Mouse (Mus musculus): ENCODE results near the gene Lrrn4cl. TPM values are rescaled to one million over a fixed set of nuclear protein-coding genes. Genes with fewer than 3 reads are reported as not detected.
"Not testable (repeated sequence)": the region's sequence is repeated elsewhere in the genome, so short reads cannot be mapped to it uniquely, and the experiment has no call there.

Gene Lrrn4cl
- total RNA-seq (2021) = 10 to 100 TPM in 1 of 2 experiments, 1 to 10 TPM in 1; 7.8 to 11.0 TPM
- long read RNA-seq, experiment 1, partial matches to known transcripts = 0 of 5 reads
- long read RNA-seq, experiment 1, other reads (novel, unspliced or antisense) = 0 of 5 reads
- long read RNA-seq, experiment 2, partial matches to known transcripts = 0 of 4 reads
- long read RNA-seq, experiment 2, other reads (novel, unspliced or antisense) = 0 of 4 reads

- peak; percentile 71 for DNase-seq
- intact Hi-C loops (cut with DNase I; ENCODE audit: low total_unique reads) = no loop called here
Observed at GRCm38 (mm10) chr19:8850402-8850901, at the start of gene Lrrn4cl. Gene Lrrn4cl (plus strand): TSS chr19:8850768.

- DNase-seq = peak; percentile 92
- intact Hi-C loops (cut with DNase I; ENCODE audit: low total_unique reads) = no loop called here
Observed at GRCm38 (mm10) chr19:8802130-8802821, 48.3 kb upstream of the Lrrn4cl start, which contains the start of gene Zbtb3. Gene Zbtb3 (plus strand): TSS chr19:8802555.

DNA sequence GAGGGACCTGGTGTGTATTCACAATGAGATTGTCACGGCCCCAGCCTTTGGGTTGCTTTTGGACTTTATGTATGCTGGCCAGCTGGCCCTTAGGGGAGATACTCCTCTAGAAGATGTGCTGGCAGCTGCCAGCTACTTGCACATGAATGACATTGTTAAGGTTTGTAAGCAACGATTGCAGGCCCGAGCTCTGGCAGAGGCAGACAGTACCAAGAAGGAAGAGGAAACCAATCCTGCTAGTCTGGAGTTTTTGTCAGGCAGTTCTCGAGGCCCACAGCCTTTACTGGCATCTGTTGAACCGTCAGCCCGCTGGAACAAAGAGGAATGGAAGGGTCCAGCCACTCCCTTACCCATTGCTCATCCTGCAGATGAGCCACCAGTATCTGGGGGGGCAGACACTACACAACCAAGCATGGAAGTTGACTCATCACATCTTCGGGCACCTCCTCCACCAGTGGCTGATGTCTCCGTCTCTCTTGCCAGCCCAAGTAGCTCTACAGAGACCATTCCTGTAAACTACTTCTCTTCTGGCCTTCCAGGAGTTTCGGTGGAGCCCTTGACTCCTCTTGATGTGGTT is 47.3 kb upstream of the Lrrn4cl start:
- no peak for DNase-seq
- intact Hi-C loops (cut with DNase I; ENCODE audit: low total_unique reads) = no loop called here

GRCm38 (mm10) chr19:8803879-8804660 is 46.5 kb upstream of the Lrrn4cl start:
- intact Hi-C loops (cut with DNase I; ENCODE audit: low total_unique reads) = no loop called here
- DNase-seq = no peak

DNA sequence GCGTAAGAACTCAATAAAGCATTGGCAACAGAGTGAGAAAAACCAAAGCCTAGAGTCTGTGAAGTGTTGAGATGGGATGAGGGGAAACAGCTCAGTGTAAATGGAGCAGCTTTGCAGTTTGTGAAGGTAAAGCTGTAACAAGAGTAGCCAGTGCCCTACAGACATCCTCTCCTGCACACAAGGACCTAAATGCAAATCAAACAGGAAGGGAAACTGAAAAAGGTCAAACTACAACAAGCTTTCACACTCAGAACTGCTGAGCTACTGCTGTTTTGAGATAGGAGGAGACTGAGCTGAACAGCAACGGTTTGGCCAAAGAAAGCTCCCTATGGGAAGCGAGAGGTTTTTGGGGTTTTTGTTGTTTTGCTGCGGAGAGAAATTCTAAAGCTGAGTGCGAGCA is 43.8 kb upstream of the Lrrn4cl start:
- intact Hi-C loops (cut with DNase I; ENCODE audit: low total_unique reads) = no loop called here
- DNase-seq = no peak

DNA sequence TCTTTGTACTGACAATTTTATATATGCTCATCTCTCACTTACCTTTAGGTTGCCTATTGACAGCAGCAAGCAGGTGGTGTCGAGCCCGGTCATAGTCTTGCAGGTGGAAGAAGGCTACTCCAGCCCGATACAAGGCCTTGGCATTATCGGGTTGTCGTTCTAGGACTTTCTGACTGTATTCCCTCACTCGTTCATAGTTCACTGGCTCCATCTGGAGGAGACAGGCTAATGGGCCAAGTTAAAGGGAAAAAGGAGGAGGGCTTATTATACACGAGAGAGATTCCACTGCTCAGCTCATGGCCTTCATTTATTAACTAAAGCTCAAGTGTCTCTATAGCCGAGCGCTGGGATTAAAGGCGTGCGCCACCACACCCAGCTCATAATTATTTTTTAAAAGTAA is 34.8 kb upstream of the Lrrn4cl start:
- no peak for DNase-seq
- intact Hi-C loops (cut with DNase I; ENCODE audit: low total_unique reads) = no loop called here

- no peak for DNase-seq
- intact Hi-C loops (cut with DNase I; ENCODE audit: low total_unique reads) = no loop called here
Observed at GRCm38 (mm10) chr19:8817001-8817400, 33.6 kb upstream of the Lrrn4cl start.

DNA sequence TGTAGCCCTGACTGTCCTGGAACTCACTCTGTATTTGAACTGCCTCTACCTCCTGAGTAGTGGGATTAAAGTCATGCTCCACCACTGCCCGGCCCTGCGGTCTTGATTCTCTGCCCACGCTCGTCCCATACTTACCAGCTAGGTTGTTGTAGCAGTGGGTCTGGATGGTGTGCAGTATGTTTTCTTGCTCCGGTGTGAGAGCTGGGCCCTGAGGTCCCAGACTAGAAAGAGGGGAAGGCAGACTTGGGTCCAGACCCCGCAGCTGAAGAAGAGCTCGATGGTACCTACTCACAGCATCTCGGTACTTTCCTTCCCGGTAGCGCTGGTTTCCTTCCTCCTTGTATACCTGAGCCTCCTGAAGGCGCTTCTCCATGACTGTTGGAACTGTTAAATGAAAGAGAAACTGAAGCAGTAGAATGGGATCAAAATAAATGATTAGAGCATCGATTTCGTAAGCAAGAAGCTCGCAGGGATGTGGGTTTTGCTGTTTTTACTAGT is 32.2 kb upstream of the Lrrn4cl start:
- intact Hi-C loops (cut with DNase I; ENCODE audit: low total_unique reads) = no loop called here
- no peak for DNase-seq

- peak; percentile 97 for DNase-seq
- intact Hi-C loops (cut with DNase I; ENCODE audit: low total_unique reads) = no loop called here
Observed at GRCm38 (mm10) chr19:8818801-8819595, 31.6 kb upstream of the Lrrn4cl start, which contains the start of gene Ttc9c. Gene Ttc9c (minus strand): TSS chr19:8819333.

- DNase-seq = peak; percentile 99
- intact Hi-C loops (cut with DNase I; ENCODE audit: low total_unique reads) = no loop called here
Observed at GRCm38 (mm10) chr19:8819596-8820423, 30.8 kb upstream of the Lrrn4cl start, which contains the start of gene Hnrnpul2. Gene Hnrnpul2 (plus strand): TSS chr19:8820010.

DNA sequence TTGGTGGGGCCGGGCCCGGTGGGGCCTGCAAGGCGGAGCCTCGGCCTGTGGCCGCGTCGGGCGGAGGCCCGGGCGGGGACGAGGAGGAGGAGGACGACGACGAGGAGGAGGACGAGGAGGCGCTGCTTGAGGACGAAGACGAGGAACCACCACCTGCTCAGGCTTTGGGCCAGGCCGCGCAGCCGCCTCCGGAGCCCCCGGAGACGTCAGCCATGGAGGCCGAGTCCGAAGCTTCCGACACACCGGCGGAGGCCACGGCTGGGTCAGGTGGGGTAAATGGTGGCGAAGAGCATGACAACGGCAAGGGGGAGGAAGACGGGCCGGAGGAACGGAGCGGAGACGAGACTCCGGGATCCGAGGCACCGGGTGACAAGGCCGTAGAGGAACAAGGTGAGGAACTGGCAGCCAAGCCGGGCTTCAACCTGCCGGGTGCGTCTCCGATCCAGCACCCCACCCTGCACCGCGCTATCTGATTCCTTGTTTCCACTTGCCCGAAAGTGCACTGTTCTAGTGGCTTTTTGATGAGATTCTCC is 30.1 kb upstream of the Lrrn4cl start:
- DNase-seq = no peak
- intact Hi-C loops (cut with DNase I; ENCODE audit: low total_unique reads) = no loop called here

- intact Hi-C loops (cut with DNase I; ENCODE audit: low total_unique reads) = no loop called here
- no peak for DNase-seq
Observed at GRCm38 (mm10) chr19:8821146-8821545, 29.4 kb upstream of the Lrrn4cl start.

DNA sequence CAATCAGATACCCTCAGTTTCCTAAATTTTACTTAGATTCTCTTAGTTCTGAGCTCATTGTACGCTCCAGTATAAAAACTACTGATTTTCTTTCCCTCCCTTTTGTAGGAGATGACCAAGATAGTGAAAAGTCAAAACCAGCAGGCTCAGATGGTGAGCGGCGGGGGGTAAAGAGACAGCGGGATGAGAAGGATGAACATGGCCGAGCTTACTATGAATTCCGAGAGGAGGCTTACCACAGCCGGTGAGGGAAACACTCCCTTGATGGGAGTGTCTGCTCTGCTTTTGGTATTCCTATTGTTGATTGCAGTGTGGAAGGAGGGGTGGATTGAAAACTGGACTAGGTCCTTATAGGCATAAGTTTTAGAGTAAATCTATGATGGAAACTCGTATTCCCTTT is 27.9 kb upstream of the Lrrn4cl start:
- intact Hi-C loops (cut with DNase I; ENCODE audit: low total_unique reads) = no loop called here
- no peak for DNase-seq

GRCm38 (mm10) chr19:8829660-8830059 is 20.9 kb upstream of the Lrrn4cl start, which contains the start of gene AC129217.1:
Gene AC129217.1 (plus strand): TSS chr19:8829773.
- intact Hi-C loops (cut with DNase I; ENCODE audit: low total_unique reads) = no loop called here
- no peak for DNase-seq

GRCm38 (mm10) chr19:8830664-8831063 is 19.9 kb upstream of the Lrrn4cl start:
- intact Hi-C loops (cut with DNase I; ENCODE audit: low total_unique reads) = no loop called here
- DNase-seq = no peak

- no peak for DNase-seq
- intact Hi-C loops (cut with DNase I; ENCODE audit: low total_unique reads) = no loop called here
Observed at GRCm38 (mm10) chr19:8831262-8831661, 19.3 kb upstream of the Lrrn4cl start.

- no peak for DNase-seq
- intact Hi-C loops (cut with DNase I; ENCODE audit: low total_unique reads) = no loop called here
Observed at GRCm38 (mm10) chr19:8832971-8833370, 17.6 kb upstream of the Lrrn4cl start.

DNA sequence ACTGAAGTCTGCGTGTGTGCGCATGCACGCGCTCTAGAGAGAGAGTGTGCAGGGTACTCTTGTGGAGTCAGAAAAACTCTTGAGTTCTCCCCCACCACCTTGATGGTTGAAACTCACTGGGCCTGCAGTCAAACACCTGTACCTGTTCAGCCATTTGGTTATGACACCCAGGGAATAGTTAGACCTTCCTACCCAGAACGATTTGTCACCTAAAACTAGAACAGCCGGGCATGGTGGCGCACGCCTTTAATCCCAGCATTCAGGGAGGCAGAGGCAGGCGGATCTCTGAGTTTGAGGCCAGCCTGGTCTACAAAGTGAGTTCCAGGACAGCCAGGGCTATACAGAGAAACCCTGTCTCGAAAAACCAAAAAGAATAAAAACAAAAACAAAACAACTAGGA is 14.2 kb upstream of the Lrrn4cl start:
- intact Hi-C loops (cut with DNase I; ENCODE audit: low total_unique reads); DNase-seq: not testable (repeated sequence)

All from gastrocnemius, postnatal 14 days (tissue).